Mouse (Mus musculus) E14TG2a.4 (cell line): ENCODE data around the gene Calhm5.

Experiments used
- CTCF ChIP-seq: conservative IDR thresholded peaks from 2 replicates; pipeline ENCODE4 v1.5.1; 2014; ENCODE audit warnings: low read length
- POU5F1 ChIP-seq: IDR thresholded peaks from 2 replicates; pipeline ENCODE4 v1.6.1; 2014; ENCODE audit warnings: low read length, borderline replicate concordance

GRCm38 (mm10) chr10:34090481-34090880 lies 5.8 kb downstream of the Calhm5 start:
- TF ChIP-seq CTCF (no peak), POU5F1 (no peak)
